Mouse (Mus musculus): ENCODE results near the gene C1ql4.

The C1ql4 gene

DNA sequence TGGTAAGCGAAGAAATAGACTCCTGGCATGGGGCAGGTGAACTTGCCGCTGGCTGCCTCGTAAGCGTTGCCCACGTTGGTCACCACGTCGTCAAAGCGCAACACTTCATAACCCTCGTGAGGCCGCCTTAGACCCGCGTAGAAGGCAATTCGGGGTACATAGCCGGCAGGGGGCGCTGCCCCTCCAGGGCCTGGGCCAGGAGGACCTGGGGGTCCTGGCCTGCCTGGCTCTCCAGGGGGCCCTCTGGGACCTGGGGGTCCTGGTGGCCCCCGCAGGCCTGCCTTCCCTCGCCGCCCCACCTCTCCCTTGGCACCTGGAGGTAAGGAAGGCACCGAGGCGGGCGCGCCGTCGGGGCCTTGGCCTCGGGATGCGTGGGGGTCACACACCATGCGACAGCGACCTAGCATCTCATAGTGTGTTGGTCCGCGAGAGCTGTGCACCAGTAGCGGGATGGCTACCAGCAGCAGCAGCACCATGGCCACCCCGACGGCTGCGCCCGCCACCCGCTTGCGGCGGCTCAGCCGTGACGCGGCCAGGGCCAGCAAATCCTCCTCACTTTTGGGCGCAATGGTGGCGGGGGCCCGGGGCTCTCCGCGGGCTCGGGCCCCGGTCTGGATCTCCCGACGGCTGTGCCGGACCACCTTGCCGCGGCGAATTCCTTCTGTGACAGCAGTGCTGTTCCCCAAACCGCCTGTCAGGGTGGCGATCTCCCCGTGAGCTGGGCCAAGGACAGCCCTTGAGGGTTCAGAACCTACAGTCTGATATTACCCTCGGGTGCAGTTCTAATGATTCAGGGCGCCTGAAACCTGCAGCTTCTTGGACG lies at the start of gene C1ql4:
C1ql4 (minus strand) TSS at position 565 of the 823 bp plus-strand sequence.
- no peak for DNase-seq

DNA sequence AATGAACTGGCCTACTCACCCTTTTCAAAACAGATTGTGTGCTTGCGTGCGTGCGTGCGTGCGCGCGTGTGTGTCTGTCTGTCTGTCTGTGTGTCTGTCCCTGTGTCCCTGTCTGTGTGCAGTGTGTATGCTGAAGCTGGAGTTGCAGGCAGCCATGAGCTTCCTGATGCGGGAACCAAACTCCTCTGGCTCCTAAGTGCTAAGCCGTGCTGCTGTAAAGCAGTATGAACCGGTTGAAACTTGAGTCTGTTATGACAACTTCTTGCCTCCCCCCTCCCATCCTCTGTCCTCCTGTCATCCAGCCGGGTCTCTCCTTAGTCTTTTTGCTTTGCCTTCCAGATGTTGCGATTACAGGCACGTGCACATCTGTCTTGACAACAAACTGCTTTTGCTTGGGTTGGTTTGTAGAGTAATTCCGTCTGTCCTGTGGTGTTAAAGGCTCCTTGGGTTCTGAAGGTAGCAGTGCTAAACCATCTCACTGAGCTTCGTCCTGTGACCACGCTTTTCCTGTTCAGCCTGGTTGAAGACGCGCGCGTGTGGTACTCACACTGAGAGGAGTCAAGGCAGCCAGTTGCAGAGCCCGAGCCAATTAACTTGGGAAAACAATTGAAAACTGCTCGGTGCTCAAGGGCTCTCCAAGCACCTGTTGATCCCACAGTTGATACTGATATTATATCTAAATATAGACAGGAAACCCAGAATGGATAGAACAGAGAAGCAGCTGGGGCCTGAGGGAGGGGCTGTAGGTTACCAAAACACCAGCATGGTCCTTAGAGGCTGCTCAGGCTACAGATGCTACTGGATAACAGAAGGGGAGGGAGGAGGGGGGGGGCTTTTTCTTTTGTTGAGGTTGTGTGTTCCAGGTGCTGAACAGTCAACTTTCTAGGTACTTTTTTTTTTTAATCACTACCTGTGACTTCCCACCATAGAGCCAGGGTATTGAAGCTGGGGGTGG lies 42.6 kb upstream of the C1ql4 start:
- no peak for DNase-seq

DNA sequence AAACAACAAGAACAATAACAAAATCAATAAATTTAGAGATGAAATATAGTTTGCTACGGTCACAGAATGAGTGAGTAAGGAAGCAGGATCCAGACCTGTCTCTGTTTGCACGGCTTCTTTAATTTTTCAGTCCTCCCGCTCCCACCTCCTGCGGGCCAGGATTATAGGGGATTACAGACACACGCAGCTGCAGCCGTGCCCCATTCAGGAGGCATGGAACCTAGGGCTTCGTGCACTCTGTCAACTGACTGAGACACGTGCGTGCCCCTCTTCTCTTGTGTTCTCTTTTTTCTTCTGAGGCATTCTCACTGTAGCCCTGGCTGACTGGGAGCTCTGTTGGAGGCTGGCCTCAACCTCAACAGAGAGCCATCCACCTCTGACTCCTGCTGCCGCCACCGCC lies 41.8 kb upstream of the C1ql4 start:
- DNase-seq: no peak

DNA sequence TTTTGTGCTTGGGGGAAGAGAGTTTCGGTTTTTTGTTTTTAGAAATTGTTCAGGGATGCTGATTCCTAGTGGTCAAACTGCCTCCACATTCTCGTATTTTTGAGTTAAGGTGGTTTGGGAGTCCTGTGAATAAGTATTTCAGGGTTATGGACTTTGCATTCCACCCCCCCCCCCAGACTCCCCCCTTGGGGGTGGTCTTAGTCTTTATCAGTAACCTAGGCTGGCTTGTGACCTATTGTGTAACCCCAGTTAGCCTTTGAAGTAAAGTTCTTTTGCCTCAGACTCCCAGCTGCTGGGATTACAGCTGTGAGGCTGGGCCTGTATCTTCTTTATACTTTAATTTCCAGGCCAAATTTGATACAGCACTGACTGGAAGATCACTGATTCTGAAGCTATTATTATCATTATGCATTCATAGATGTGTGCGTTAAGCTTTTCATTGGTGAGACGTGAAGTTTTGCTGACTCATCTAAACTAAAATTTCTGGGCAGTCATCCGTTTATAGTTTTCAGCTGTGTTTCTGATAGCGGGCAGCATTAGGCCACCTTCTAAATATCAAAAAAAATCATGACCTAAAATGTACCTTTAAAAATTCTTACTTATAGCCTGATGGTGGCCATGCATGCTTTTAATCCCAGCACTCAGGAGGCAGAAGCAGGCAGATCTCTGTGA lies 40.4 kb upstream of the C1ql4 start:
- DNase-seq: no peak

DNA sequence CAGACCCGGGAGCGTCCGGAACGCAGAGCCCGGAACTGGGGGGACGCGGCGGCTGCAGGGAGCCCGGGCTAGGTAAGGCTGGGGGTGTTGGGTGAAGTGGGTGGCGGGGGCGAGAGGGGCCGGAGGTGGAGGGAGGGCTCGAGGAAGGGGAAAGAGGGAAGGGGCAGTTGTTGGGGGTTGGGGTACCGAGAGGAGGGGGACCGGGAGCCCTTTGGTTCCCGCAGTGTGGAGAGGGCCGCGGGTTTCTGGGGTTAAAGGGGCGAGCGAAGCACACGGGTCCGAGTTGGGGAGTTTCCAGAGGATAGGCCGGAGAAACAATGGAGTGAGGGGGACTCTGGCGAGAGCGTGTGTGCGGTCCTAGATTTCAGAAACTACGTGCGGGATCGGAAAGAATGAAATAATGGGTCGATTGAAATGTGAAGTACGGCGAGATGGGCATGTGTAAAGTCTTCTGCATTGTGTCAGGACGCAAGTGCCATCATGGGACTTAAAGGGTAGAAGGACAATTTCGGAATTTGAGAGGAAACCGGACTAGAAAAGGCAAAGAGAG lies 39.3 kb upstream of the C1ql4 start:
- peak; percentile 18 for DNase-seq

DNA sequence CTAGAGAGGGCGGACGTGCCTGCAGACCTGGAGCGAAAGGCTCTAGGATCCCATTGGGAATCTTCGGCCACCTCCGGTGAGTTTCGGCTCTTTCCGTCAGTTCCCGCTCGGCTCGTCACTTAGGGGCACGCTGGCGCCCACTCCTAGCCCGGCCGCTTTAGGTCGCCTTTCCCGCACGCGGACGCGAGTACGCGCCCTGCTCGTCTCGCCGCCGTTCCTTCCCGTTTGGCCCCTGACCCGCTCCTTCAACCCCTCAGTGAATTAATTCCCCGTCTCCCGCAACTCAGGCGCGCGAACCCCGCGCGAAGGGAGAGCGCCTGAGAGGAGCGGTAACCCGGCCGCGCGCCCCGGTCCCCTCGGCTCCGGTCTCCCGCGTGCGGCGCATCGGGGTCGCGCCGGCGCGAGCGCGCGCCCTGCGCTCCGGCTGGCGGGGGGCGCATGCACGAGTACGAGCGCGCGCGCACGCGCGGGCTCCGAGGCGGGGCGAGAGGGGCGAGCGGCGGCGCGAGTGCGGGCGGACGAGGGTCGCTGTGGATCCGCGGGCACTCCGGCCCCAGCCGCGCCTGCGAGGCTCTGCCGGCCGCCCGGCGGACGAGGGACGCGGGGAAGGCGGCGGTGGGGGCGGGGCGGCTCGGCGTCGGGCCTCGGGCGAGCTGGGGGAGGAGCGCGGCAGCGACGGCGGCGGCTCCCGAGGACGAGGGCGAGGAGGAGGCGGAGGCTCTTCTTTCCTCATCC lies 38.6 kb upstream of the C1ql4 start:
- DNase-seq: peak; percentile 89

DNA sequence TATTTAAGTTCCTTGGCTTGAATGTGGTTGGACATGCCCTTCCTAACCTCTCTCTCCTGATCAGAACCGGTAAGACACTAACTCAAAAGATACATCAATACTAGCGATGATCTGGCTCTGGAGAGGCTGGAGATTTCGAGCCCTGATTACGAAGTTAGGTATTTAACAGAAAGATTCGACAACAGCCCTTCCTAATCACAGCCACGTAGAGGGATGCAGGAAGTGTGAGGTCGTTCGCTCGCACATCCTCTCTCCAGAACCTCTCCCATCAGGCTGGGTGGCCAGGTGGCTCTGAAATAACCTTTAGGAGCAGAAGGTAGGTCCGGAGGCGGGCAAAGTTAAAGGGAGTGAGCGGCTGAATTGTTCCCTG lies 38.1 kb upstream of the C1ql4 start, which contains the start of gene Spats2:
Spats2 (plus strand) TSS at position 206 of the 370 bp plus-strand sequence.
- DNase-seq: no peak

DNA sequence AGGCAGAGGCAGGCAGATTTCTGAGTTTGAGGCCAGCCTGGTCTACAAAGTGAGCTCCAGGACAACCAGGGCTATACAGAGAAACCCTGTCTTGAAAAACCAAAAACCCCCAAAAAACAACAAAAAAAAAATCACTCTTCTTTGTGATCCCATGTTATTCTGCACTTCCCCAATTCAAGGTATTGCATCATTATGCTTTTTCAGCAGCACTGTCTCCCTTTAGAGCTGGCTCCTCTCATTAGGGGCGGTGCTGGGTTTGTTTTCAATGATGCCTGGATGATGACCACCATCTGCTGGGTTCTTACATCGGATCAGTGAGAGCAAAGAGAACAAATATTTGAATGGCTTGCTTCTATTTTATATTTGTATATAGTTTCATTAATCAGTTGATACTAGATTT lies 35.0 kb upstream of the C1ql4 start:
- no peak for DNase-seq

DNA sequence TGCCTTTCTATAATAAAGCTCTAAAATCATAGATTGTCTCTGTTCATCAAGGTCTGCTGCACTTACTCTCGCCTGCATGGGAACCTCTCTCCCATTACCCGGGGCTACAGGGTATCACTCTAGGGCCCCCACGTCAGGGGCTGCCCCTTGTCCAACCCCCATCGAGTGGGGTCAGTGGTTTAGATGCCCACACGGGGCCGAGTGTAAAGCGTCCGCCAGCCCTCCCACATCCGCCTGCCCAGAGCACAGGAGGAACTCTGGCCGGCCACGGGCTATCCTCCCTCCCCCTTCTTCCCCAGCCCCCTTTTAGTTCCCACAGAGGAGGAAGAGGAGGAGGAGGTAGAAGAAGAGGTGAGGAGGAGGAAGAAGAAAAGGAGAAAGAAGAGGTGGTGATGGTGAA lies 33.2 kb upstream of the C1ql4 start:
- DNase-seq: no peak

DNA sequence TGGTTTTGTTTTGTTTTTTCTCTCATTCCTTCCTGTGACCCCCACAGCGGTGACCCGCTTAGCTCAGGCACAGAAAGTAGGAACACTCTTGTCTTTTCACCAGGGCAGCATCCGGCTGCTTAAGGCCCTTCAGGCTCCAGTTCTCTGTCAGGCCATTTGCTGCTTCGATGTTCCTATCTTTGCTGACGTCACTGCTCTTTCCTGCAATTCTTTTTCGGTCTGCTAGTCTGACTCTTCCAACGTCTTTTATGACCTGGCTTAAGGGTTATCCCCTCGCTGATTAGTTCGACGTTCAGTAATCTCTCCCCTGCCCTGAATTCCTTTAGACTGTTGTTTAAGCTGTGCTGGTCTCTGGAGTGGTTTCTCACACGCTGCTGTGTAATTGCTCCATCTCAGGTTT lies 28.9 kb upstream of the C1ql4 start:
- no peak for DNase-seq

DNA sequence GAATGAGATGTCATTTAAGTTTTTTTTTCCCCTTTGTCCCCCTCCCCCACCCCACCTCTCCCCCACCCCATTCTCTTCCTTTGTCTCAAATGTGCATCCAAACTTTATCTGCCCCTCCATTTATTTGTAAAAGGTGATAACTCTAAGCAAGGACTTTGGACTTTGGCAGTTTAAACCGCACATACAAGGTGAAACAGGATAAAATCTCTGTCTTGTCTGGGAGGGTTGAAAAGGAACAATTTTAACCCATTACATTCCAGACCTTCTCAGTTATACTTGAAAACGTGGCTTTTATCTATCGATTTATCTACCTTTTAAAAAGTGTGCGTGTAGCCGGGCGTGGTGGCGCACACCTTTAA lies 27.4 kb upstream of the C1ql4 start:
- DNase-seq: no peak

DNA sequence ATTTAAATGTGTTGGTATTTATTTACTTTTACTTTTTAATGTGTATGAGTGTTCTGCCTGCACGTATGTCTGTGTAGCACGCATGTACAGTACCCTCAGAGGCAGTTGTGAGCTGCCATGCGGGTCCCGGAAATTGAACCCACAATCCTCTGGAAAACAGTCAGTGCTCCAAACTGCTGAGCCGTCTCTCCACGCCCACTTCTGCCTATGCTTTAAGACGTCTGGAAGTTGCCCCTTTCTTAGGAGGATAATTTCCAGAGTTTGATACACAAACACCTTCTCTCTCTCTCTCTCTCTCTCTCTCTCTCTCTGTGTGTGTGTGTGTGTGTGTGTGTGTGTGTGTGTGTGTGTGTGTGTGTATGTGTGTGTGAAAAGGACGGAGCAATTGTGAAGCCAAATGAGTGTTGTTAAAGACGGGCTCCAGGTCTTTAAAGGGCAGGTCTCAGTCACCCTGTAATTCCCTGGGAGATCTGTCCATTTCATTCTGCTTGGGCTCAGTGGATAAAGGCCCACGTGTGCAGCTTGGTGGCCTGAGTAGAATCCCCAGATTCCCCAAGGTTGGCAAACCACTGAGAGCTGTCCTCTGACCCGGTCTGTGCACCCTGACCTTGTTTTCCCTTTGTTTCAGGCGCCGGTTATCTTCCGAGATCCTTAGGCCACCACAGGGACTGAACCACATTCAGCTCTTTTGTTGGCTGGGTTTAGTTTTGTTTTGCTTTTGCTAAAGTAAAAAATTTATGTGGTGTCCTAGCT lies 26.9 kb upstream of the C1ql4 start:
- no peak for DNase-seq

DNA sequence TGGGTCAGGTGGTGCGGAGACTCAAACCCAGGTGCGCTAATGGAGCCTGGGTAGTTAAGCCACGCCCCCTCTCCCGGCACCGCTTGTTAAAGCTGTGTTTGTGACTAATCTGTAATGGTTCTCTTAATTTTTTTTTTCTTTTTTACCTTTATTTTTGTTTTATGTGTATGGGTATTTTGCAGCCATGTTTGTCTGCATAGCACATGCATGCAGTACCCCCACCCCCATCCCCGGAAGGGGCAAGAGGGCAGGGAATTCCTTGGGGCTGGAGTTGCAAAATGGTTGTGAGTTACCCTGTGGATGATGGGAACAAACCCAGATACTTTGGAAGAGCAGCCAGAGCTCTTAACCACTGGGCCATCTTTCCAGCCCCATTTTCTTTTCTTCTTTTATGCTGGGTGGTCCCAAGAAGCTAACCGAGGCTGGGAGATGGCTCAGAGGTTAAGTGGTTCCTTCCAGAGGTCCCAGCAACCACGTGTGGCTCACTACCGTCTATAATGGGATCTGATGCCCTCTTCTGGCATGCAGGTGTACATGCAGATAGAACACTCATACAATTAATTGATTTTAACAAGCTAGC lies 25.9 kb upstream of the C1ql4 start:
- no peak for DNase-seq

DNA sequence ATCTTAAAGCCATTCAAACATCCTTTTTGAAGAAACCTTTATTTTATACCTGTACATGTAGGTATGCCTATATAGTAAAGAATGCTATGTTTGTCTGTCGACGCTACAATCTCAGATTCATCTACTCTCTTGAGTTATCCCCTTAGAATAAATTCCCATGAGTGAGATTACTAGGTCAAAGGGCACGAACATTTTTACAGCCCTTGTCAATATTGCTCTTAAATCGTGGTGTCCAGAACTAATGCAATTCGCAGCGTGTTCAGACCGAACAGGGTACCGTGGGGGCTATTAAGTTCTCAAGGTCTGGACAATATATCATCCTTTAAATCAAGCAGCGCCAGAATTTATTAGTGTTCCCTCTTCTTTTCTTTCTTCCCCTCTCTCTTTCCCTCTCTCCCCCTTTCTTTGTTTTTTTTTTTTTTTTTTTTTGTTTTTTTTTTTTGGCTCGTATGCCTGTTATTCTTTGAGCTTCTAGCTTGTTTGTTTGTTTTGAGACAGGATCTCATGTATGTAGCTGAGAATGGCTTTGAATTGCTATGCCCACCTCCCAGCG lies 25.3 kb upstream of the C1ql4 start:
- no peak for DNase-seq

DNA sequence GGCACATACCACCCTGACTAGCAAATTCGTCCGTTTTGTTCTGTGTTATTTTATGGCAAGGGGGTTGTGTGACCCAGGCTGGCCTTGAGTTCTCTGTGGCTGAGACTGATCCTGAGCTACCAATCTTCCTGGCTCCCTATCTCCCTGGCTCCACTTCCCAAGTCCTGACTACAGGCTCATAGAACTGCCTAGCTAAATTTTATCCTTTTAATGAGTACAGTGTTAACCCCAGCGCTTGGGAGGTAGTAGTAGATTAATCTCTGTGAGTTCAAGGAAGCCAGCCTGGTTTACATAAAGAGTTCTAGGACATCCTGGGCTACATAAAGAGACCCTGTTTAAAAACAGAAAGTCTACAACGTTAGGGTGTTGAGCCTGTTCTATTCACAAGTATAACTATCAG lies 24.2 kb upstream of the C1ql4 start:
- DNase-seq: no peak

DNA sequence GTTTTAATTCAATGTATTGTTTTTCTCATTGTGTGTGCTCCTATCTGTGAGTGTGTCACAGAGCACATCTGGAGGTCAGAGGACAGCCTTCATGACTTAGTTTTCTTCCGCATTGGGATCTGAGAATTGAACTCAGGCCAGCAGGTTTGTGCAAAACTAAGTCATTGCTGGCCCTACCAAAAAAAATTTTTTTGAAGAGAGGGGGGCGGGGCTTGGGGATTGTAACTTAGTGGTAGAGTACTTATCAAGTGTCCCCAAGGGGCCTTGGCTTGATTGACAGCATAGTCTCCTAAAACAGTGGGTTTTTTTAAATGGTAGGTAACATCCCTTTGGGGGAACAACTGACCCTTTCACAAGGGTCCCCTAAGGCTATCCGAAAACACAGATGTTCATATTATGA lies 23.5 kb upstream of the C1ql4 start:
- no peak for DNase-seq

DNA sequence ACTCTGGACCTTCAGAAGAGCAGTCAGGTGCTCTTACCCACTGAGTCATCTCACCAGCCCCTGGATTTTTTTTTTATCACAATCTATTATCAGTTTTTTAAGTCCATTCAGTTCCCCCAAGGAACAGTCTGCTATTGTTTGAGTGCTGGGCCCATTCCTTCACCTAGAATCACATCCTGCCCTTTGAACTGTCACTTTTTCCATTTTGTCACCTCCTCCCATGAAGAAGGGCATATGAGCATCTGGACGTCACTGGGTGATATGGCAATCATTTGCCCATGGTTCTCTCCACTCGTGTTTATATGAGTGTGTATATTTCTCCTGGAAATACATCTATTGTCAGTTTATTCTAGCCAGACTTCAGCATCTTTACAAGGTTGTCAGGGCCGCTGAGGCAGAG lies 20.2 kb upstream of the C1ql4 start:
- DNase-seq: no peak

DNA sequence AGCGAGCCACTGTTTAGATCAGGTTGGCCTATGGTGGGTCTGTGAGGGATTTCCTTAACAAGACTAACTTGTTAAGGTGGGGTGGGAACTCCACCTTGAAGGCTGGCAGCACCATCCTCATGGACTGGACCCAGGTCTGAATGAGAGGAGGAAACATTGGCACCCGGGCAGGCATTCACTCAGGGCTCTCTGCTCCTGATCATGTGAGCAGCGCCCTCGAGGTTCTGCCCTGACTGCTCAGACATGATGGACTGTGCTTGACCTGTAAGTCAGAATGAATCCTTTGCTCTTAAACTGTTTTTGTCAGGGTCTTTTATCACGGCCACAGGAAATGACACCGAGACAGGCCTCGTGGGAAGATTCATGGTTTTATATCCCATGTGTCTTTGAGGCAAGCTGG lies 17.6 kb upstream of the C1ql4 start:
- no peak for DNase-seq

DNA sequence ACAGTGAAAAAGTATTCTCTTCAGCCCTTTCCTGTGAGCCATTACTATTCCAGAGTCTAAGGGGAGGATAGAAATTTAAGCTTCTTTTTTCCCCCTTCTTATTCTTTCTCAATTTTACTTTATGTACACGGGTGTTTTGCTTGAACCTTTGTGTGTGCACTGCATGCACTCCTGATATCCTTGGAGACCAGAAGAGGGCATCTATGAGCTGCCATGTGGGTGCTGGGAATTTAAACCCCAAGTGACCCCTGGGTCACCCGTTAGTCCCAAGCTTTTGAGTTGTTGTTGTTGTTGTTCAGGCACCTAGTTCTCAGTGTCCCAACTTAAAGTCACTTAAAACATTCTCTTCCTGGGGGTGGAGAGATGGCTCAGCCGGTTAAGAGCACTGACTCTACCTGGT lies 12.4 kb upstream of the C1ql4 start:
- no peak for DNase-seq

DNA sequence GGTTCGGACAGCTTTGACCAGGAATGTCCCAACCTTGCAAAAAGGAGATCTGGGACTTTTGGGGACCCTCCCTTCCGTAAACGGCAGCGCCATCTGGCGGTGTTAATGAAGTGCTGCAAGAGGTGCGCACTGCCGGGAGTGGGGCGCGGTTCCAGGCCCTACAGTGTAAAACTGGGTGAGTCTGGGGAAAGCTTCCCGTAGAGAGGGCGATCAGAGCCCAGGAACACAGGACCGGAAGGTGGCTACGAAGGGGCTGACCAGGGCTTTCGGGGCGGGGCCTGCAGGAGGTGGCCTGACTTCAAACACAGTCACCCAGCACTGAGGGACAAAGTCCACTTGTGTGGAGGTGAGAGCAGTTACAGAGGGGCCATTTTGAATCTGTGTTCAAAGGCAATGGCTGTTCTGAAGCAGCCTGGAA lies 11.5 kb upstream of the C1ql4 start:
- DNase-seq: peak; percentile 35

DNA sequence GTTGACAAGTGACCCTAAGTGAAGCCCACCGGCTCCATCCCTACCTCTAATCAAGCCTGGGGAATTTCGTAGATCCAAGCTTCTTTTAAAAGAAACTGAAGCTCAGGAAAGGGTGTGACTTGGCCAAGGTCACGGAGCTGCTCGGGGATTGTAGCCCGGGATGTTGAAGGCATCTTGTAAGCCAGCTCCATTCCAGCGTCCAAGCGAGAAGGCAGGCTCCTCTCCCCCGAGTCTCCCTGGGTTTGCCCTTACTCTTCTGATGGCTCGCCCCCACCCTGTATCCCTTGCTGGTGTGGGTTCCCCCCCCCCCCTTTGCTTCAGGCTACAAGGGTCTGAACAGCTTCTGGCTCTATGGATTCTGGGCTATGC lies 10.9 kb upstream of the C1ql4 start:
- no peak for DNase-seq
